Mouse (Mus musculus): ENCODE results near the gene Glra3. TPM values are rescaled to one million over a fixed set of nuclear protein-coding genes. Genes with fewer than 3 reads are reported as not detected.

The Glra3 gene
- polyA plus RNA-seq, 1 experiment from 2014 or later = not detected

Other genes starting within 250 kb of the Glra3 start
- not detected in 2 replicates for gene Adam29, start 33.5 kb upstream of the Glra3 start, polyA plus RNA-seq (2014; fragmentation: Nextera tagmentation; extraction: Ambion mirVana)